Comparison of ENCODE assay signal across 38 mouse cellular contexts in genomic region chr11:6259413-6259812, GRCm38 (mm10). TPM values are rescaled to one million over a fixed set of nuclear protein-coding genes. Genes with fewer than 3 reads are reported as not detected.
"Had no signal": no experiment of that assay in that cellular context is flagged by ENCODE, and none has a peak within 500 bp of the region (broad histone marks: within the 10 kb centered on the region; RNA-seq: fewer than 3 reads in every experiment).

No protein-coding gene starts in this region.

- H3K27me3 ChIP-seq: limb, embryonic 12.5 days; limb, embryonic 13.5 days; limb, embryonic 15.5 days; liver, embryonic 12.5 days; liver, embryonic 13.5 days; liver, embryonic 15.5 days; lung, embryonic 15.5 days; megakaryocyte, embryonic 14.5 days; midbrain, embryonic 12.5 days; midbrain, embryonic 13.5 days; midbrain, embryonic 15.5 days had no signal

- H3K9me3 ChIP-seq: limb, embryonic 10.5 days; limb, embryonic 12.5 days; limb, embryonic 13.5 days; limb, embryonic 15.5 days; liver, embryonic 12.5 days; liver, embryonic 13.5 days; liver, embryonic 15.5 days; lung, embryonic 15.5 days; megakaryocyte, embryonic 14.5 days; midbrain, embryonic 10.5 days; midbrain, embryonic 12.5 days; midbrain, embryonic 13.5 days; midbrain, embryonic 15.5 days had no signal

- DNase-seq: left cerebral cortex, postnatal 4 days; liver; liver, embryonic 13.5 days; liver, postnatal 0 days; lung, adult 18-20 months; lung, adult 2 months; lung, embryonic 14.5 days; lung, postnatal 10 days; lung, postnatal 14 days; lung, postnatal 36 days; lung, postnatal 4 days; midbrain, embryonic 14.5 days had no signal

- H3K27ac ChIP-seq: limb, embryonic 10.5 days; limb, embryonic 12.5 days; limb, embryonic 13.5 days; limb, embryonic 15.5 days; liver, embryonic 12.5 days; liver, embryonic 13.5 days; liver, embryonic 14.5 days; liver, embryonic 15.5 days; lung, embryonic 15.5 days; macrophage; midbrain, embryonic 10.5 days; midbrain, embryonic 12.5 days; midbrain, embryonic 13.5 days; midbrain, embryonic 15.5 days had no signal

- ATAC-seq: liver, embryonic 12.5 days; liver, postnatal 0 days; lung, postnatal 0 days; midbrain, embryonic 13.5 days; midbrain, embryonic 15.5 days; midbrain, embryonic 16.5 days had no signal

- H3K4me1 ChIP-seq: limb, embryonic 10.5 days; limb, embryonic 12.5 days; limb, embryonic 13.5 days; limb, embryonic 15.5 days; lung, embryonic 15.5 days; midbrain, embryonic 12.5 days; midbrain, embryonic 13.5 days; midbrain, embryonic 15.5 days had no signal

- H3K4me3 ChIP-seq: limb, embryonic 10.5 days; limb, embryonic 12.5 days; limb, embryonic 13.5 days; limb, embryonic 15.5 days; liver, embryonic 12.5 days; liver, embryonic 13.5 days; liver, embryonic 15.5 days; lung, embryonic 15.5 days; megakaryocyte, embryonic 14.5 days; midbrain, embryonic 10.5 days; midbrain, embryonic 12.5 days; midbrain, embryonic 13.5 days; midbrain, embryonic 15.5 days had no signal

- H3K4me2 ChIP-seq: limb, embryonic 12.5 days; limb, embryonic 13.5 days; limb, embryonic 15.5 days; liver, embryonic 11.5 days; liver, embryonic 12.5 days; liver, embryonic 13.5 days; liver, embryonic 15.5 days; lung, embryonic 14.5 days; lung, embryonic 15.5 days; midbrain, embryonic 11.5 days; midbrain, embryonic 12.5 days; midbrain, embryonic 13.5 days; midbrain, embryonic 15.5 days had no signal

- H3K9ac ChIP-seq: limb, embryonic 12.5 days; limb, embryonic 13.5 days; limb, embryonic 15.5 days; liver, embryonic 12.5 days; liver, embryonic 13.5 days; liver, embryonic 14.5 days; liver, embryonic 15.5 days; liver, postnatal 0 days; lung, embryonic 14.5 days; lung, embryonic 15.5 days; midbrain, embryonic 12.5 days; midbrain, embryonic 13.5 days; midbrain, embryonic 15.5 days had no signal

RNA-seq across cellular contexts. Expression of gene Npc1l1, which starts 29.5 kb away (rescaled TPM):
- total RNA-seq: liver, adult 2 months; megakaryocyte progenitor cell, adult 5-6 weeks; megakaryocyte, adult 5-6 weeks; megakaryocyte-erythroid progenitor cell, adult 5-6 weeks; monocyte, adult 5-6 weeks had no signal
- polyA plus RNA-seq: limb, embryonic 11.5 days; limb, embryonic 12.5 days; liver, postnatal 0 days; lung, embryonic 14.5 days; lung, embryonic 16.5 days; lung, postnatal 0 days; midbrain, embryonic 10.5 days; midbrain, embryonic 11.5 days; midbrain, embryonic 12.5 days; midbrain, embryonic 14.5 days; neural tube, embryonic 11.5 days had no signal
